Mouse (Mus musculus): ENCODE data around the gene Kctd11. TPM values are rescaled to one million over a fixed set of nuclear protein-coding genes. Genes with fewer than 3 reads are reported as not detected.
"Not testable (repeated sequence)": the region's sequence is repeated elsewhere in the genome, so short reads cannot be mapped to it uniquely, and the experiment has no call there.

The Kctd11 gene
- polyA plus RNA-seq, 1 experiment from 2014 or later = 1.0 TPM

- peak overlapping the region; percentile 94 for H3K27ac ChIP-seq (replicated peaks; ENCODE audit: low read depth, low read length)
- under 1% methylated on average over 64 of the region's 65 CpGs for WGBS
- ATAC-seq (ENCODE audit: low FRiP score, low TSS enrichment) = peak; percentile 41
Observed at GRCm38 (mm10) chr11:69920266-69921031, 39.2 kb upstream of the Kctd11 start.

GRCm38 (mm10) chr11:69919661-69920265 is 38.6 kb upstream of the Kctd11 start:
- no peak for ATAC-seq (ENCODE audit: low FRiP score, low TSS enrichment)
- Histone ChIP-seq H3K4me3 (replicated peaks; ENCODE audit: low read depth, low read length) (peak overlapping the region; percentile 91), H3K27me3 (ENCODE audit: control insufficient read depth, insufficient read depth, low read length) (no peaks in the 10 kb centered on the region), H3K4me2 (ENCODE audit: low read length) (peak overlapping the region; percentile 99), H3K27ac (replicated peaks; ENCODE audit: low read depth, low read length) (peak overlapping the region; percentile 94; the same call in 1 of the 2 replicates), H3K9me3 (ENCODE audit: control insufficient read depth, low read length) (no peaks in the 10 kb centered on the region), H3K4me1 (ENCODE audit: control insufficient read depth, insufficient read depth, low read length) (peaks cover 16% of the 10 kb centered on the region), H3K36me3 (ENCODE audit: control insufficient read depth, insufficient read depth, low read length) (peaks cover 42% of the 10 kb centered on the region), H3K9ac (replicated peaks; ENCODE audit: low read length) (peak overlapping the region; percentile 86)
- DNase-seq = peak; percentile 68
- WGBS = 3% methylated on average over 17 of the region's 17 CpGs

More at GRCm38 (mm10) chr11:69920266-69921031, 39.2 kb upstream of the Kctd11 start:
- Histone ChIP-seq H3K36me3 (ENCODE audit: control insufficient read depth, insufficient read depth, low read length) (peaks cover 36% of the 10 kb centered on the region), H3K9ac (replicated peaks; ENCODE audit: low read length) (peak overlapping the region; percentile 86), H3K27me3 (ENCODE audit: control insufficient read depth, insufficient read depth, low read length) (no peaks in the 10 kb centered on the region), H3K4me3 (replicated peaks; ENCODE audit: low read depth, low read length) (peak overlapping the region; percentile 91), H3K4me1 (ENCODE audit: control insufficient read depth, insufficient read depth, low read length) (peaks cover 9% of the 10 kb centered on the region), H3K9me3 (ENCODE audit: control insufficient read depth, low read length) (no peaks in the 10 kb centered on the region), H3K4me2 (ENCODE audit: low read length) (peak overlapping the region; percentile 99)
- peak; percentile 53 for DNase-seq

DNA sequence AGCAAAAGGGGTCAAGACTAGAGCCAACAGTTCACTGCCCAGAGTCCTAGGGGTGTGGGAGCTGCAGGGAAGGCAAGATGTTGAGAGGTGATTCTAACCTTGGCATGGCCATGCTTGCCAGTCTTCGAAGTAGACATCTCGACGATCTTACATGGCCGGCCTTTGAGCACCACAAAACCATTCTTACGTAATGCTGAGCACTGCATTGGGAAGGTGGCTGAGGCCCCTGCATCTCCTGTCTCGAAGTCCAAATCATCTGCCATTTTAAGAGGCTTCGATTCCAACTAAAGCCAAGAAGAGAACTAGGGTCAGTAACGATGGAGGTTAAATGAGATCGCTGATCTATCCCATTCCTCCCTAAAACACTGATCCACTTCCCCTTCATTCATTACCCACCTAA is 37.8 kb upstream of the Kctd11 start:
- H3K4me1 ChIP-seq (ENCODE audit: control insufficient read depth, insufficient read depth, low read length) = peaks cover 21% of the 10 kb centered on the region
- no peaks in the 10 kb centered on the region for H3K27me3 ChIP-seq (ENCODE audit: control insufficient read depth, insufficient read depth, low read length)
- peaks cover 42% of the 10 kb centered on the region for H3K36me3 ChIP-seq (ENCODE audit: control insufficient read depth, insufficient read depth, low read length)
- no peaks in the 10 kb centered on the region for H3K9me3 ChIP-seq (ENCODE audit: control insufficient read depth, low read length)
- 0 out of 2 replicates have a peak overlapping the region, but pooled peaks have one; percentile 86 for H3K9ac ChIP-seq (replicated peaks; ENCODE audit: low read length)
- WGBS = 86% methylated on average over 9 of the region's 9 CpGs
- no peak for DNase-seq
- ATAC-seq (ENCODE audit: low FRiP score, low TSS enrichment) = no peak
- no peak overlapping the region for H3K27ac ChIP-seq (replicated peaks; ENCODE audit: low read depth, low read length)
- H3K4me3 ChIP-seq (replicated peaks; ENCODE audit: low read depth, low read length) = no peak overlapping the region
- H3K4me2 ChIP-seq (ENCODE audit: low read length) = peak overlapping the region; percentile 99

DNA sequence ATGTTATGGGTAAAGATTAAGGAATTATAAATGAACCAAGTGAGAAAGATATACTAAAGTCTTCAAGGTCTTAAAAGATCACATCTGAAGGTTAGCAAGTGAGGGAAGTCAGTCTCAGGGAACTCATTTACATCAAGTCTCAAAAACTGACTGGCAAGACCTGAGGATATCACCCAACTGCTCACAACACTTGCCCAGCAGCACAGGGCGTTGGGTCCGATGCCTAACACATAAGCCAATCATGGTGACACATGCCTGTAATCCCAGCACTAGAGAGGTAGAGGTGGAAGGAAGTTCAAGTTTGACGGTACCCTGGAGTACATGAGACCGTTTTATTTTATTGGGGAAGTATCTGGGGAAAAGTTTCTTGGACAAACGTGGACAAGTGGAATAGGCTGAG is 36.9 kb upstream of the Kctd11 start:
- ATAC-seq (ENCODE audit: low FRiP score, low TSS enrichment) (no peak), DNase-seq (no peak)
- Histone ChIP-seq H3K4me1 (ENCODE audit: control insufficient read depth, insufficient read depth, low read length) (peaks cover 26% of the 10 kb centered on the region), H3K27me3 (ENCODE audit: control insufficient read depth, insufficient read depth, low read length) (no peaks in the 10 kb centered on the region), H3K9ac (replicated peaks; ENCODE audit: low read length) (no peak overlapping the region), H3K4me3 (replicated peaks; ENCODE audit: low read depth, low read length) (no peak overlapping the region), H3K27ac (replicated peaks; ENCODE audit: low read depth, low read length) (no peak overlapping the region), H3K9me3 (ENCODE audit: control insufficient read depth, low read length) (no peaks in the 10 kb centered on the region), H3K36me3 (ENCODE audit: control insufficient read depth, insufficient read depth, low read length) (peaks cover 48% of the 10 kb centered on the region), H3K4me2 (ENCODE audit: low read length) (no peak overlapping the region)
- 89% methylated on average over 5 of the region's 5 CpGs for WGBS

DNA sequence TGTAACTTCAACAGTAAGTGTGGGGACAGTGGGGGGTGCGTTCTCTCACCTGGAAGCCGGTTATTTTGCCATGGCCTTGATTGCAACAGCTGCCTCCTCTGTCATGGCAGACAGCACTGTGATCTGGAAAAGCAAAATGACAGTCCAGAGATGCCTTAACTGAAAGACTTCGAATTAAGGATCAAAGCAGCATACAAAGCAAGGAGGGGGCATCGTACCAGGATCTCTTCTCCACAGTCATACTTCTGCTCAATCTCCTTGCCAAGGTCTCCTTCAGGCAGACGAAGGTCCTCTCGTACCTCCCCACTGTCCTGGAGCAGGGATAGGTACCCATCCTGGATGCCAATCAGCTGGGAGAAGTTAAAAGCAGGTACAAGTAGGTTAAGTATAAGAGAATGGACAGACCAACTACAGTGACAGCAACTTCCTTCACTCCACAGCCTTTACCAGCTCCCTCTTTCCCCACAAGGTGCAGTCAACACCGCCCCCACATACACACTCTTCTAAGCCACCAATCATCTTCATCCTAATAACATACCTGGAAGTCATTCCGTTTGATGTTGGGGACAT is 36.3 kb upstream of the Kctd11 start:
- H3K9ac ChIP-seq (replicated peaks; ENCODE audit: low read length) = no peak overlapping the region
- 88% methylated on average over 8 of the region's 8 CpGs for WGBS
- peaks cover 24% of the 10 kb centered on the region for H3K4me1 ChIP-seq (ENCODE audit: control insufficient read depth, insufficient read depth, low read length)
- H3K9me3 ChIP-seq (ENCODE audit: control insufficient read depth, low read length) = no peaks in the 10 kb centered on the region
- H3K27me3 ChIP-seq (ENCODE audit: control insufficient read depth, insufficient read depth, low read length) = no peaks in the 10 kb centered on the region
- H3K27ac ChIP-seq (replicated peaks; ENCODE audit: low read depth, low read length) = no peak overlapping the region
- ATAC-seq (ENCODE audit: low FRiP score, low TSS enrichment) (no peak), DNase-seq (no peak)
- no peak overlapping the region for H3K4me2 ChIP-seq (ENCODE audit: low read length)
- H3K36me3 ChIP-seq (ENCODE audit: control insufficient read depth, insufficient read depth, low read length) = peaks cover 54% of the 10 kb centered on the region
- no peak overlapping the region for H3K4me3 ChIP-seq (replicated peaks; ENCODE audit: low read depth, low read length)

- H3K36me3 ChIP-seq (ENCODE audit: control insufficient read depth, insufficient read depth, low read length) = peaks cover 61% of the 10 kb centered on the region
- 62% methylated on average over 7 of the region's 7 CpGs for WGBS
- not testable (repeated sequence) for H3K9me3 ChIP-seq (ENCODE audit: control insufficient read depth, low read length); ATAC-seq (ENCODE audit: low FRiP score, low TSS enrichment); H3K4me2 ChIP-seq (ENCODE audit: low read length); H3K9ac ChIP-seq (replicated peaks; ENCODE audit: low read length); H3K4me3 ChIP-seq (replicated peaks; ENCODE audit: low read depth, low read length); H3K27me3 ChIP-seq (ENCODE audit: control insufficient read depth, insufficient read depth, low read length); DNase-seq; H3K27ac ChIP-seq (replicated peaks; ENCODE audit: low read depth, low read length)
- peaks cover 21% of the 10 kb centered on the region for H3K4me1 ChIP-seq (ENCODE audit: control insufficient read depth, insufficient read depth, low read length)
Observed at GRCm38 (mm10) chr11:69916652-69917378, 35.6 kb upstream of the Kctd11 start.

GRCm38 (mm10) chr11:69915667-69916627 is 34.7 kb upstream of the Kctd11 start:
- 76% methylated on average over 5 of the region's 5 CpGs for WGBS
- Histone ChIP-seq H3K27me3 (ENCODE audit: control insufficient read depth, insufficient read depth, low read length) (no peaks in the 10 kb centered on the region), H3K9me3 (ENCODE audit: control insufficient read depth, low read length) (no peaks in the 10 kb centered on the region), H3K4me2 (ENCODE audit: low read length) (no peak overlapping the region), H3K27ac (replicated peaks; ENCODE audit: low read depth, low read length) (no peak overlapping the region; the same call in 1 of the 2 replicates), H3K9ac (replicated peaks; ENCODE audit: low read length) (no peak overlapping the region), H3K36me3 (ENCODE audit: control insufficient read depth, insufficient read depth, low read length) (peaks cover 69% of the 10 kb centered on the region), H3K4me1 (ENCODE audit: control insufficient read depth, insufficient read depth, low read length) (peaks cover 21% of the 10 kb centered on the region), H3K4me3 (replicated peaks; ENCODE audit: low read depth, low read length) (no peak overlapping the region)
- ATAC-seq (ENCODE audit: low FRiP score, low TSS enrichment) (no peak), DNase-seq (no peak)
